1 mouse cellular context compared by ENCODE assay signal in the genomic region with DNA sequence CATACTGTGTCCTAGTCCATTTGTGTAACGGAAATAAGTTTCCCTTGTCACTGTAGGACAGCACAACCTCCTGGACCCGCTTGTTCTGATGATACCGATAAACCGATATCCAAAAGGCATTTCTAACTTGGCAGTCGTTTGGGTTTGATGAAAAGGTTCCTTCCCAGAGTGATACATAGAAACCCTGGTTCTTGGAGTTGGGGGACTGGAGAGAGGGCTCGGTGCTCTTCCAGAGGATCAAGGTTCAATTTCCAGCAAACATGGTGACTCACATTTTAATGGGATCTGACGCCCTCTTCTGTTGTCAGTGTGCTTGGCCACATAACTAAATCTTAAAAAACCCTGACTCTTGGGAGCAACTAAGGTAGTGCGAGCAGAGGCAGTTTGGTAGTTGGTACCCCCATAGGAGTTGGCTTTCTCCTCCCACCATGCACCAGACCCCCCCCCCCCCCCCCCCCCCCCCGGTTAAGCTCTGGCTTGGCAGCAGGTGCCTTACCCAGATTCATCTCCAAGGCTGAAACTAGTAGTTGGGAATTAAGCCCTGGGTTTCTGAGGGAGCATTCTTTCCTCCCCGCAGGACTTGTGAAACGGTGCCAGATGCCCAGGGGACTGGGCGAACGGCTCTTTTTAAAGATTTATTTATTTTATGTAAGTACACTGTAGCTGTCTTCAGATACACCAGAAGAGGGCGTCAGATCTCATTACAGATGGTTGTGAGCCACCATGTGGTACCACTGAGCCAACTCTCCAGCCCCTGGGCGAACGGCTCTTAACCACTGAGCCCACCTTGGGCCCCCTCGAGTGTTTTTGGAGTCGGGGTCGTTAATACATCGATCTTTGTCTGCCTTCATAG.
TF ChIP-seq lines count a peak whose summit lies in the region.

No protein-coding gene starts in this region.

TF ChIP-seq in CH12.LX, 34 proteins besides CTCF, POLR2A, EP300 and RAD21:
- TF ChIP-seq MAZ (IDR thresholded peaks at IDR 0.05; ENCODE audit: low read depth, low read length) (peak; percentile 83), SMC3 (IDR thresholded peaks at IDR 0.05; ENCODE audit: low read depth, low read length) (peak; percentile 33), BHLHE40 (IDR thresholded peaks at IDR 0.05; ENCODE audit: low read depth, low read length) (no peak), TCF12 (IDR thresholded peaks at IDR 0.05; ENCODE audit: low read depth, low read length) (no peak), ZMIZ1 (IDR thresholded peaks at IDR 0.05; ENCODE audit: low read depth, low read length) (peak; percentile 83), POLR2AphosphoS2 (IDR thresholded peaks at IDR 0.05; ENCODE audit: low read depth, low read length) (peak; percentile 97), CHD2 (IDR thresholded peaks at IDR 0.05; ENCODE audit: low read length) (peak; percentile 68), ELF1 (IDR thresholded peaks at IDR 0.05; ENCODE audit: low read depth, low read length) (peak; percentile 39; the same call in 1 of the 2 replicates)
